Mouse (Mus musculus) gastrocnemius, adult 2 months (tissue): Measurements from ENCODE around the gene Gm11032. TPM values are rescaled to one million over a fixed set of nuclear protein-coding genes. Genes with fewer than 3 reads are reported as not detected.
A peak's percentile ranks its signal among the peaks of the same experiment; 100 is the strongest.

Experiments used
- DNase-seq: peaks from one replicate; pipeline ENCODE4 v3.0.0; 2022
- H3K27ac ChIP-seq: fragments of 200-600 bp; 2 replicates; pipeline ENCODE4 v1.8.1; 2022; ENCODE audit warnings: mild to moderate bottlenecking
- H3K4me3 ChIP-seq: fragments of 200-600 bp; 2 replicates; pipeline ENCODE4 v1.8.1; 2022; ENCODE audit warnings: mild to moderate bottlenecking, moderate library complexity
- CTCF ChIP-seq: fragments of 200-600 bp; IDR thresholded peaks from 2 replicates; pipeline ENCODE4 v1.8.1; 2022; ENCODE audit warnings: antibody characterized with exemption, mild to moderate bottlenecking, moderate library complexity
- intact Hi-C: fragments of 180-260 bp; cut with DNase I; formaldehyde crosslinking; loops from one replicate; pipeline ENCODE4 v1.15.1; 2025
- total RNA-seq, 2 experiments: library from RNA; stranded (reverse); gene quantifications; 2 replicates each; pipeline ENCODE4 v1.2.3; 2021

The Gm11032 gene
- total RNA-seq, 2 experiments from 2014 or later, result not detected

- intact Hi-C loops, result no loop called here
- H3K27ac ChIP-seq, result peak overlapping the region; percentile 91
- peak overlapping the region; percentile 64 for H3K4me3 ChIP-seq
- TF ChIP-seq CTCF, result no peak
- DNase-seq, result peak; percentile 82
Observed at GRCm38 (mm10) chr11:4602691-4603441, 17.0 kb upstream of the Gm11032 start.

GRCm38 (mm10) chr11:4604441-4604840 is 15.4 kb upstream of the Gm11032 start:
- Histone ChIP-seq H3K4me3 (peak overlapping the region; percentile 64), H3K27ac (peak overlapping the region; percentile 91)
- no peak for TF ChIP-seq CTCF
- DNase-seq, result peak; percentile 62
- intact Hi-C loops, result no loop called here

- H3K4me3 ChIP-seq, result no peak overlapping the region
- intact Hi-C loops, result no loop called here
- H3K27ac ChIP-seq, result peak overlapping the region; percentile 91; the same call in 1 of the 2 replicates
- DNase-seq, result no peak
- no peak for TF ChIP-seq CTCF
Observed at GRCm38 (mm10) chr11:4605414-4605813, 14.5 kb upstream of the Gm11032 start.

- Histone ChIP-seq H3K27ac (peak overlapping the region; percentile 73), H3K4me3 (no peak overlapping the region)
- no peak for DNase-seq
- intact Hi-C loops, result no loop called here
- TF ChIP-seq CTCF, result no peak
Observed at GRCm38 (mm10) chr11:4606541-4606940, 13.3 kb upstream of the Gm11032 start.

DNA sequence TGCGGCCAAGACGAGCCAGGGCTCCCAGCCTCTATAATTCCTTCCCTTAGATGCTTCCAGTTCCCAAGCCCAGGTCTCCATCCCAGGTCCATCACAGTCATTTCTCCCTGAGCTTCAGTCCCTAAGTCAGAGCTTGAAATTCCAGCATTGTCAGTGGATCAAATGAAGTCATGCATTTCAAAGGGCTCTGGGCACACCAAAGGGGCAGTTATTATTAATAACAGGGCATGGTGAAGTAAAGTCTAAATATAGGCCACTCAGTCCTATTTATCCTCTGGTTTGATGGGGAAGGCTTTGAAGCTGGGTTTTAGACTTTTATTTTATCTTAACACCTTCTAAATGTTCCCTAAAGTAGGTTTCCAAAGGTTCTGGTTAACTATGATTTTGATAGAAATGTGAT is 8.0 kb upstream of the Gm11032 start:
- peak overlapping the region; percentile 57 for H3K4me3 ChIP-seq
- peak overlapping the region; percentile 88 for H3K27ac ChIP-seq
- intact Hi-C loops, result no loop called here
- DNase-seq, result no peak
- TF ChIP-seq CTCF, result no peak

DNA sequence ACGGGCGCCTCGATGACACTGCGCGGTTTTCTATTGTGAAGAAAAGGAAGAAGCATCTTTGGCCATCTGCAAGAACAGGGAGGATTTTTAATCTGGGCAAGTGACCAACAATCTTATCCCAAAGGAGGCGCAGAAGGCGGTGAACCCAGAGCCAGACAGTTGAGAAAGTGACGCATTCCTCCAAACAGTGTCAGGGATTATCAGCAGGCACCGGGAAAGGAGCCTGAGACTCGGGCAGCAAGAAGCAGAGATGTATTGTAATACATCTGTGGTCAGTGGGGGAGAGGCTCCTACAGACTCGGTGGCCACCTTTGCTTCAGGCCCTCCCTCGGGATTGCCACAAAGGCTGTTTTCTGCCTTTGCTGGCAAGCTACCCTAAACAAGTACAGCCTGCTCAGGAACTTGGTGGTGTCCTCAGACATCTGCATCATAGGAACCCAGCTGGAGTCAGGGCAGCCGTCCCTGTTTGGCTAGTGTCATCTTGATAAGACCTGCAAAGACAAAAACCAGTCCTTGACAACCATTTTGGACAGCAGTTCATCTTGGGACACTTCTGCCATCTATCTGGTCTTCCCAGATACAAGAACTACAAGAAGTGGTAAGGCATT is 738 bp downstream of the Gm11032 start:
- peak overlapping the region; percentile 68 for H3K27ac ChIP-seq
- DNase-seq, result peak; percentile 46
- H3K4me3 ChIP-seq, result peak overlapping the region; percentile 45
- intact Hi-C loops, result no loop called here
- no peak for TF ChIP-seq CTCF

DNA sequence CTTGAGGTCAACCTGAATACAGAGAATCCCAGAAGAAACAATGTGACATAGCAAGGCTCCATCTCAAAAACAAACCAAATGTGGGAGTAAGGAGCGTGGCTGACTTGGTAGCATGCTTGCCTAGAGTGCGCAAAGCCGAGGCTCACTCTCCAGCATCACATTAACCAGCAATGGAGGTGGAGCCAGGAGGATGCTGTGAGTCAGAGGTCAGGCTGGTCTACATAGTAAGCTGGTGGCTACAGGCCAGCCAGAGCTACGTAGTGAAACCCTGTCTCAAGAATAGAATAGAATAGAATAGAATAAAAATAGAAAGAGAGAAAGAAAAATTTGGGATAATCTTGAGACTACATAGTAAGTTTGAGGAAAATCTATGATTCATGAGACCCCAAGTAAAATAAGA is 2.0 kb downstream of the Gm11032 start:
- TF ChIP-seq CTCF, result no peak
- peak; percentile 41 for DNase-seq
- intact Hi-C loops, result no loop called here
- Histone ChIP-seq H3K4me3 (no peak overlapping the region), H3K27ac (no peak overlapping the region)

DNA sequence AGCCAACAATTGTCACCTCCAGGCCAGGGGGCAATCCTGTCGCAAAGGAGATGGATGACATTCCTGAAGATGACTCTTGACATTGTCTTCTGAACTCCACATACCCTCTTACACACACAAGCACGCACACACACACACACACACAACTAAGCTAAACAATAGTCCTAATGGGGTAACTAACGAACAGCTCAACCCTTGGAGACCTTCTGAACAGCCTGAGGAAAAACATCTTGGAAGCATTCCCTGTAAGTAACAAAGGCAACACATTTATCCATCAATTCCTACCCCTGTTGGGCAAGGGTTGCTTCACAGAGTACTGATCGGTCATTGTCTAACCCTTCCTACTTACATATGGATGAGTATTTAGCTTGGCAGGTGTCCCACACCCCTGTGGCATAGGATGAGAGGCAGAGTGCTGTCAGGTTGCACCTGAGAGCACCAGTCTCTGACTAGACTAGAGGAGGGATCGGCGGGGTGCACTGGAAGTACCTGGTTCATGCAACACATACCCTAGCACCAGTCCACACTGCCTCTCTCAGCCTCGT is 2.6 kb downstream of the Gm11032 start:
- H3K4me3 ChIP-seq, result no peak overlapping the region
- no peak overlapping the region for H3K27ac ChIP-seq
- intact Hi-C loops, result no loop called here
- TF ChIP-seq CTCF, result no peak
- DNase-seq, result no peak

DNA sequence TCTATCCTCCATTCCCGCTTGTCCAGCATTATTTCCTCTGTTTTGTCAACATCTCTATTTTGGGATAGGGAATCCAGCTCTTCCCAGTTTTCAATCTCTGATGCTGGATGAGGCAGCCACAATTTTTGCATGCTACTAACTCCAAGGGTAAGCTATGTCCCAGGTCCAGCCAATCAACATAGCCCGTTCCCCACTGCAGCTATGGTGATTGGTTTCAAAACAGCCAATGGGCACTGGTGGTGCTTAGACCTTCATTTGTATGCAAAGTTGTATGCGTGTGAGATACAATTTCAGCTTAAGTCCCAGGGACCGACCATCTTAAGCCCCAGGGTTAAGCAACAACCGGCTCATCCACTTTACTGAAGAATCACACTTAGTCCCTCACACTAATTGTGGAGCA is 3.1 kb downstream of the Gm11032 start:
- DNase-seq, result no peak
- no peak overlapping the region for H3K27ac ChIP-seq
- TF ChIP-seq CTCF, result no peak
- no peak overlapping the region for H3K4me3 ChIP-seq
- intact Hi-C loops, result no loop called here

GRCm38 (mm10) chr11:4625931-4626330 is 6.1 kb downstream of the Gm11032 start:
- Histone ChIP-seq H3K4me3 (no peak overlapping the region), H3K27ac (no peak overlapping the region)
- intact Hi-C loops, result no loop called here
- no peak for DNase-seq
- no peak for TF ChIP-seq CTCF

DNA sequence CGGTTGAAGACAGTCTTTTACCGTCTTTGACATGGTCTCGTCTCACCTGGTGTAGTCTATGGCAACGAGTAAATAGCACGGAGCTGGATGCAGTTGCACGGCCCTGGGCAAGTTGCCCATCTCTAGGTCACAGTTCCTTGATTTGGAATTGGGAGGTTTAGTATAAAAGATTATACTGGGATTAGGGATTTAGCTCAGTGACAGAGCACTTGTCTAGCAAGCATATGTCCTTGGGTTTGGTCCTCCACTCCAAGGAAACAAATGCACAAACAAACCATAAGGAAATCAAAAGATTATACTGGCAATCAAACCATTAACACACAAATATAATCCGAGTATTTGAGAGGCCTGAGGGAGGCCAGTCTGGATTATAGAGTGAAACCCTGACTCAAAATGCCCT is 7.8 kb downstream of the Gm11032 start:
- Histone ChIP-seq H3K4me3 (no peak overlapping the region), H3K27ac (no peak overlapping the region)
- TF ChIP-seq CTCF, result no peak
- intact Hi-C loops, result no loop called here
- DNase-seq, result no peak

DNA sequence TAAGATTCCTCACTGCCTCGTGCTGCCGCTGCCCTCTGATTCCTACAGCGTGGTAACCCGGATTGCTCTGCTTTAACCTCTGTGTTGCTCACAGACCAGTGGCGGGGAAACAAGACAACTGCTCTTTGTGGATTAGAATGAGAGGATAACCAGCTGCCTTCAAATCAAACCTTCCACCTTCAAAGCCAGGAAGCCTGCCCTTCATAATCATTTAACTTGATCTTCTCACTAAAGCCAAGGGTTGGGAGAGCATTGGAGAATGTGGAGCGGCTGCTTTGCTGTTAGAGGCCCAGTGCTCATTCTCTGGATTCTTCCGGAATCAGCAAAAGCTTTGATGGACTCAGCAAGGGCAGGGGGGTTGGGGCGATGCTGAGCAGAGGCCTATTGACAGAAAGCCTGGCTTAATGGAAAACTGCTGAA is 10.0 kb downstream of the Gm11032 start:
- no peak for DNase-seq
- H3K4me3 ChIP-seq, result no peak overlapping the region
- H3K27ac ChIP-seq, result no peak overlapping the region
- TF ChIP-seq CTCF, result no peak
- intact Hi-C loops, result no loop called here

DNA sequence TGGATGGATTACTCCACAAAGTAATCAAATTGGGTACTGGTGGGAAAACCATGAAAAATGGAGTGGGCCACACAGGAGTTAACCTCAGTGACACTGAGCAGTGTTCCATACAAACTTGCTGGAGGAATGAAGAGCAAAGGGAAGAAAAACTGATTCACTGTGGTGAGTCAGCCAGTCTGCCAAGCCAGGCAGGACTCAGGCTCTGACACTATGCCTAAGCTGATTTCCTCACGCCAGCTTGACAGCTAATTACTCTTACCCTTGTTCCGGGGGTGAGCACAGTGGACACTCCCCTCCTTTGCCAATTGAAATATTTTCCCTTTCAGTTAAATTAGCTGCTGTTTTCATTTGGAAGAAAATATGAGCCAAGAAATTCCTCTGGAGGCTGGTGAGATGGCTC is 13.6 kb downstream of the Gm11032 start:
- Histone ChIP-seq H3K27ac (no peak overlapping the region), H3K4me3 (no peak overlapping the region)
- no peak for DNase-seq
- no peak for TF ChIP-seq CTCF
- intact Hi-C loops, result no loop called here
